Mouse (Mus musculus): ENCODE results near the gene Mymx. TPM values are rescaled to one million over a fixed set of nuclear protein-coding genes. Genes with fewer than 3 reads are reported as not detected.

Gene Mymx
- polyA plus RNA-seq, 1 experiment from 2014 or later = 1.6 TPM

GRCm38 (mm10) chr17:45594881-45595735, 6.8 kb downstream of the Mymx start:
- peak overlapping the region; percentile 97 for H3K4me2 ChIP-seq
- ATAC-seq (ENCODE audit: low FRiP score) = peak; percentile 82
- peak overlapping the region; percentile 51 for H3K4me3 ChIP-seq (replicated peaks)
- H3K27ac ChIP-seq (replicated peaks) = peak overlapping the region; percentile 35; the same call in 1 of the 2 replicates
- H3K9me3 ChIP-seq (replicated peaks) = no peaks in the 10 kb centered on the region
- WGBS = under 1% methylated on average over 58 of the region's 58 CpGs
- no peaks in the 10 kb centered on the region for H3K36me3 ChIP-seq
- H3K9ac ChIP-seq (replicated peaks) = peak overlapping the region; percentile 64
- peaks cover 11% of the 10 kb centered on the region; the same call in 1 of the 2 replicates for H3K27me3 ChIP-seq (replicated peaks)
- H3K4me1 ChIP-seq = peaks cover 63% of the 10 kb centered on the region

GRCm38 (mm10) chr17:45594195-45594594, 7.7 kb downstream of the Mymx start:
- H3K4me3 ChIP-seq (replicated peaks) = peak overlapping the region; percentile 51; the same call in 1 of the 2 replicates
- H3K27me3 ChIP-seq (replicated peaks) = peaks cover 4% of the 10 kb centered on the region; the same call in 1 of the 2 replicates
- no peaks in the 10 kb centered on the region for H3K9me3 ChIP-seq (replicated peaks)
- H3K36me3 ChIP-seq = no peaks in the 10 kb centered on the region
- ATAC-seq (ENCODE audit: low FRiP score) = no peak
- peak overlapping the region; percentile 97 for H3K4me2 ChIP-seq
- WGBS = 53% methylated on average over 8 of the region's 8 CpGs
- H3K9ac ChIP-seq (replicated peaks) = 0 out of 2 replicates have a peak overlapping the region, but pooled peaks have one; percentile 23
- H3K4me1 ChIP-seq = peaks cover 59% of the 10 kb centered on the region
- no peak overlapping the region for H3K27ac ChIP-seq (replicated peaks)

DNA sequence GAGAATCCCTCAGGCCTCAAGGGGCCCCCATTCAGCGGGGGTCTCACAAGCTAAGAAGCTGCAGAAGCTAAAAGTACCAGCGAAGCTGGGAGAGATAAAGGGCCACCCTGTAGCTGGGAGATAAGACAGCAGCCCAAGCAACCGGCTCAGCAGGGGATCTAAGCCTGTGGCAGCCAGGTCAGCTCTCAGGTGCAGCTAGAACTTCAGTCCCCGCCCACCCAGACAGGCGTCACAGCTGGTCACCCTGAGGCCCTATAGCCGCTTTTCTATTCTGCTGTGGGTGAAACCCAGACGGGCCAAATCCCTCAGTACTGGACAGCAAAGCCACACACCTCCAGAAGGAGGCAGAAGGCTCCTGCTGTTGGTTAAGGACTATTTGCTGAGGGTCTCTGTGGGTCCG, 8.4 kb downstream of the Mymx start:
- no peak for ATAC-seq (ENCODE audit: low FRiP score)
- H3K4me3 ChIP-seq (replicated peaks) = no peak overlapping the region

DNA sequence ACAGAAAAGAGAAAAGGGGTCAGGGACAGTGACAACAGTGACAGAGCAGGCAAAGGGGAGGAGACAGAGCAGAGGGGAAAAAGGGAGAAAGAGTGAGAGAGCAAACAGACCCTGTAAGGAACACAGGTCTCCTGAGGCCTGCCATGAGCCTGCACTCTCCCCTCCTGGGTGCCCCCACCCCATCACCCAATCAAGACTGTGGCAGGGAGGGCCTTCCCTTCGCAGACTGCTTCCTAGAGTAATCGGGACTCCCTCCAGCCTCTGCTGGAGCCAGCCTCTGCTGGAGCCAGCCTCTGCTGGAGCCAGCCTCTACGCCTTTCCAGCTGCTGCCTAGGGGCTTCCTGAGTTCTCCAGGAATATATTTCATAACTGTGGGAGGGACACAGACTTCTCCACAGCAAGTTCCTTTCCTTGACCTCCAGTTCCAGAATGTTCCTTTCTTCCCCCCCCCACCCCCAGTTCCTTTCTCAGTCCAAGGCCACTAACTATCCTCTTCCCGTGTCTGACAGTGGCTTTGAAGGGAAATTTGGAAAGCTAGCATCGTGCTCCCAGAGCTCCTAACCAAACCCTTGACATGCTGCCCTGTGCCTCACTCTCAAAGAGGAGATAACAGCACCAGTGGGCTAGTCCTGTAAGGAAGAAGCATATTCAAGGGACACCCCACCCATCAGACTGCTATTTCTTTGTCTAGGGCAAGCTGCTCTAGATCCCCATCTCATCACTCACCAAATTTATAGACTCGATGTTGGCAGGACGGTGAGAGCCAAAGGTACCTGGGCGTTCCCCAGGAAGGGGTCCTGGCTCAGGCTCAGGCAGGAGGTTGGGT, 9.1 kb downstream of the Mymx start:
- ATAC-seq (ENCODE audit: low FRiP score) = no peak
- Histone ChIP-seq H3K4me1 (peaks cover 57% of the 10 kb centered on the region), H3K4me2 (peak overlapping the region; percentile 97), H3K9ac (replicated peaks) (0 out of 2 replicates have a peak overlapping the region, but pooled peaks have one; percentile 7), H3K4me3 (replicated peaks) (no peak overlapping the region), H3K36me3 (no peaks in the 10 kb centered on the region), H3K27me3 (replicated peaks) (peaks cover 4% of the 10 kb centered on the region; the same call in 1 of the 2 replicates), H3K27ac (replicated peaks) (peak overlapping the region; percentile 38; the same call in 1 of the 2 replicates), H3K9me3 (replicated peaks) (no peaks in the 10 kb centered on the region)
- WGBS = 63% methylated on average over 8 of the region's 8 CpGs

More for the DNA sequence above, 8.4 kb downstream of the Mymx start:
- Histone ChIP-seq H3K27ac (replicated peaks) (no peak overlapping the region), H3K4me1 (peaks cover 57% of the 10 kb centered on the region), H3K4me2 (peak overlapping the region; percentile 97), H3K9ac (replicated peaks) (0 out of 2 replicates have a peak overlapping the region, but pooled peaks have one; percentile 10), H3K9me3 (replicated peaks) (no peaks in the 10 kb centered on the region), H3K27me3 (replicated peaks) (peaks cover 4% of the 10 kb centered on the region; the same call in 1 of the 2 replicates), H3K36me3 (no peaks in the 10 kb centered on the region)
- 36% methylated on average over 8 of the region's 8 CpGs for WGBS

DNA sequence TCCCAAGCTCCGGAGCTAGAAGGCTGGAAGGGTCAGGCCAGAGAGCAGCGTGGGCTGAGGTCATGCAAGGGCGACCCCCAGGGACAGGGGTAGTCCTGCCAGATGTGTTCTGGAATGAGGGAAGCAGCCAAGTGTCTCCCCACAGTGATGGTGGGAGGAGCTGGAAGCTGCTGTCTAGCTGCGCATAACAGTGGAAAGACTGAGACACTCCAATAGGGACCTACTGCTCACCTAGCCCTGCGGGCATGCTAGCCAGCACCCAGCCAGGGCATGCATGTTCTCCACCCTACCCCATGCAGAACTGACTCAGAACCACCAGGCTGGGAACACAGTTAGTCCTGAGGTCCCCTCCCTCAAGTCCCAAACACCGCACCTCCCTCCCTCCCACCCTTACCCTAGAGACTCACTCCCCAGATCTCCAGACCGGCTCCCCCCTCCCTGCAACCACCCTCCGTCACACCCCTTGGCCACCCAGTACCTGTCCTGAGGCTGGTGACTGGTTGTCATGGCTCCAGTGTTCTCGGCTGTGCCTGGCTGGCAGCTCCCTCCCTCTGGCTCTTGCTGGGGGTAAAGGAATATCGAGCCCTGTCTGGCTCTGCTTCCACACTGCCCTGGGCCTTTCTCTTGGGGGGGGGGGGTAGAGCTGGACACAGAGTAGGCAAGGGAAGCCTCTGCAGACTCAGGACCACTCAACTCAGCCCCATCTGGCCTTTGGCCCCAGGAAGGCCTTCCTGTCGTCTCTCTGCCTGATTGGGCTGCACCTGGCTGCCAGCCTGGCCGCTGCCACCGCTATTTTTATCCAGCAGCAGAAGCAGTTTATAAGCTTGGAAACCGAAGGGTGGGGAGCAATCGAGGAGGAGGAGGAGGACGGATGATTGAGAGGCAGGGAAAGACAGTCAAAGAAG, 9.9 kb downstream of the Mymx start:
- Histone ChIP-seq H3K9me3 (replicated peaks) (no peaks in the 10 kb centered on the region), H3K9ac (replicated peaks) (peak overlapping the region; percentile 7; the same call in 1 of the 2 replicates), H3K4me1 (peaks cover 54% of the 10 kb centered on the region), H3K27me3 (replicated peaks) (peaks cover 4% of the 10 kb centered on the region; the same call in 1 of the 2 replicates), H3K4me3 (replicated peaks) (no peak overlapping the region), H3K4me2 (peak overlapping the region; percentile 35), H3K36me3 (no peaks in the 10 kb centered on the region), H3K27ac (replicated peaks) (no peak overlapping the region)
- WGBS = 50% methylated on average over 16 of the region's 16 CpGs
- no peak for ATAC-seq (ENCODE audit: low FRiP score)

GRCm38 (mm10) chr17:45590410-45590809, 11.5 kb downstream of the Mymx start:
- Histone ChIP-seq H3K4me2 (no peak overlapping the region), H3K36me3 (0 out of 2 replicates have a peak, but pooled peaks cover 4% of the 10 kb centered on the region), H3K9me3 (replicated peaks) (no peaks in the 10 kb centered on the region), H3K4me1 (peaks cover 41% of the 10 kb centered on the region), H3K27ac (replicated peaks) (no peak overlapping the region), H3K4me3 (replicated peaks) (no peak overlapping the region), H3K9ac (replicated peaks) (no peak overlapping the region), H3K27me3 (replicated peaks) (peaks cover 4% of the 10 kb centered on the region; the same call in 1 of the 2 replicates)
- 87% methylated on average over 6 of the region's 6 CpGs for WGBS
- no peak for ATAC-seq (ENCODE audit: low FRiP score)

GRCm38 (mm10) chr17:45589844-45590243, 12.1 kb downstream of the Mymx start:
- ATAC-seq (ENCODE audit: low FRiP score) = no peak
- no peak overlapping the region for H3K27ac ChIP-seq (replicated peaks)
- H3K27me3 ChIP-seq (replicated peaks) = peaks cover 4% of the 10 kb centered on the region; the same call in 1 of the 2 replicates
- no peak overlapping the region for H3K4me2 ChIP-seq
- H3K4me3 ChIP-seq (replicated peaks) = no peak overlapping the region
- H3K4me1 ChIP-seq = peaks cover 40% of the 10 kb centered on the region
- 0 out of 2 replicates have a peak, but pooled peaks cover 4% of the 10 kb centered on the region for H3K36me3 ChIP-seq
- H3K9ac ChIP-seq (replicated peaks) = no peak overlapping the region
- H3K9me3 ChIP-seq (replicated peaks) = no peaks in the 10 kb centered on the region
- 94% methylated on average over 8 of the region's 8 CpGs for WGBS

GRCm38 (mm10) chr17:45589236-45589635, 12.7 kb downstream of the Mymx start:
- Histone ChIP-seq H3K27ac (replicated peaks) (no peak overlapping the region), H3K4me2 (no peak overlapping the region), H3K9ac (replicated peaks) (no peak overlapping the region), H3K4me3 (replicated peaks) (no peak overlapping the region), H3K27me3 (replicated peaks) (peaks cover 4% of the 10 kb centered on the region; the same call in 1 of the 2 replicates), H3K9me3 (replicated peaks) (no peaks in the 10 kb centered on the region), H3K4me1 (peaks cover 40% of the 10 kb centered on the region), H3K36me3 (0 out of 2 replicates have a peak, but pooled peaks cover 4% of the 10 kb centered on the region)
- WGBS = 99% methylated on average over 7 of the region's 7 CpGs
- ATAC-seq (ENCODE audit: low FRiP score) = no peak

DNA sequence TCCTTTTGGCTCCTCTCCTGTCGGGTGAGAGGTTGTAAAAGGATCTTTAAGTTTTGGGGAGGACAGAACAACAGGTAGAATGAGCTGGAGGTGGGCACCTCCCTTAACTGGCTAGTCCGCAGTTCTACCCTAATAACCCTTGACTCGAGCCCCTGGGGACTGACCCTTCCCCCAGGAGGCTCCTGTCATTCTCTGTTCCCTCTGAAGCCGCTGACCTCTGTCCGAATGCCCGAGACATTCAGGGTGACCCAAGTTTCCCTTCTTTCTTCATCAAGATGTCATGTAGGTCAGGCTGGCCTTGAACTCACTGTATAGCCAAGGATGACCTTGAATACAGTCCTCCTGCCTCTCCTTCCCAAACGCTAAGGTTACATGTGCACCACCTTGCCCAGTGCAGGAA, 13.5 kb downstream of the Mymx start:
- no peak overlapping the region for H3K4me2 ChIP-seq
- no peaks in the 10 kb centered on the region for H3K9me3 ChIP-seq (replicated peaks)
- no peaks in the 10 kb centered on the region; the same call in 1 of the 2 replicates for H3K27me3 ChIP-seq (replicated peaks)
- no peak for ATAC-seq (ENCODE audit: low FRiP score)
- 92% methylated on average over 7 of the region's 7 CpGs for WGBS
- no peak overlapping the region for H3K9ac ChIP-seq (replicated peaks)
- H3K4me1 ChIP-seq = peaks cover 33% of the 10 kb centered on the region
- H3K4me3 ChIP-seq (replicated peaks) = no peak overlapping the region
- H3K36me3 ChIP-seq = 0 out of 2 replicates have a peak, but pooled peaks cover 4% of the 10 kb centered on the region
- H3K27ac ChIP-seq (replicated peaks) = no peak overlapping the region

GRCm38 (mm10) chr17:45586449-45586837, 15.5 kb downstream of the Mymx start:
- no peak for ATAC-seq (ENCODE audit: low FRiP score)
- WGBS = over 99% methylated on average over 3 of the region's 3 CpGs
- no peaks in the 10 kb centered on the region for H3K27me3 ChIP-seq (replicated peaks)

More at GRCm38 (mm10) chr17:45586449-45586837, 15.5 kb downstream of the Mymx start:
- Histone ChIP-seq H3K9ac (replicated peaks) (no peak overlapping the region), H3K4me2 (no peak overlapping the region), H3K36me3 (0 out of 2 replicates have a peak, but pooled peaks cover 4% of the 10 kb centered on the region), H3K9me3 (replicated peaks) (no peaks in the 10 kb centered on the region), H3K27ac (replicated peaks) (no peak overlapping the region), H3K4me1 (peaks cover 18% of the 10 kb centered on the region), H3K4me3 (replicated peaks) (no peak overlapping the region)
